Mouse (Mus musculus) CH12.LX (cell line): ENCODE measurements around the gene Rprd1b. TPM values are rescaled to one million over a fixed set of nuclear protein-coding genes. Genes with fewer than 3 reads are reported as not detected.

ENCODE experiments used
- DNase-seq: peaks from one replicate; pipeline ENCODE4 v3.0.0-alpha.2; 2013; ENCODE audit errors: extremely low read depth
- H3K27ac ChIP-seq: 2 replicates; pipeline ENCODE4 v1.5.1; 2012; ENCODE audit warnings: low read depth, mild to moderate bottlenecking, control low read depth, moderate library complexity; ENCODE audit not compliant: insufficient read depth
- H3K27me3 ChIP-seq: replicated peaks from 2 replicates; pipeline ENCODE3; 2012; ENCODE audit warnings: inconsistent platforms
- H3K36me3 ChIP-seq, 2 experiments: replicated peaks in 1 of 2; 2 replicates each; pipeline versions ENCODE3 to v1.6.1; 2012; ENCODE audit warnings: inconsistent platforms in 1 of 2, low read length in 1 of 2, mild to moderate bottlenecking in 1 of 2, mixed read lengths in 1 of 2, moderate library complexity in 1 of 2; ENCODE audit not compliant: control insufficient read depth in 1 of 2, insufficient read depth in 1 of 2
- H3K4me1 ChIP-seq, 2 experiments: 2 replicates each; pipeline ENCODE4 v1.6.1; 2012; ENCODE audit warnings: inconsistent platforms in 1 of 2, moderate library complexity in 1 of 2; ENCODE audit not compliant: insufficient read depth in 2 of 2, control insufficient read depth in 1 of 2
- H3K4me2 ChIP-seq: 2 replicates; pipeline ENCODE4 v1.6.1; 2012; ENCODE audit warnings: low read depth, mild to moderate bottlenecking, control low read depth; ENCODE audit not compliant: poor library complexity, insufficient read depth, severe bottlenecking
- H3K4me3 ChIP-seq, 3 experiments: fragments of 150-350 bp in 1 of 3; sonication (generic) in 1 of 3; replicated peaks in 1 of 3; 2 replicates each; pipeline versions ENCODE3 to v1.5.1; 2011 to 2012; ENCODE audit warnings: low read depth in 2 of 3, low read length in 2 of 3, mild to moderate bottlenecking in 2 of 3, moderate library complexity in 2 of 3, control low read depth in 1 of 3, improper control_type of control experiment in 1 of 3, inconsistent platforms in 1 of 3, mixed read lengths in 1 of 3; ENCODE audit not compliant: poor library complexity in 1 of 3
- H3K79me2 ChIP-seq: replicated peaks from 2 replicates; pipeline ENCODE4 v1.6.1; 2012; ENCODE audit warnings: mild to moderate bottlenecking, moderate library complexity; ENCODE audit not compliant: control insufficient read depth, poor library complexity, insufficient read depth, severe bottlenecking; ENCODE audit errors: extremely low read depth
- H3K9ac ChIP-seq: 2 replicates; pipeline ENCODE4 v1.6.1; 2012; ENCODE audit warnings: low read depth, mild to moderate bottlenecking, control low read depth, moderate library complexity; ENCODE audit not compliant: insufficient read depth
- H3K9me3 ChIP-seq: replicated peaks from 2 replicates; pipeline ENCODE3; 2012; ENCODE audit warnings: low read length, inconsistent platforms, mixed read lengths
- BHLHE40 ChIP-seq: IDR thresholded peaks from 2 replicates; pipeline ENCODE4 v1.6.1; 2011; ENCODE audit warnings: mild to moderate bottlenecking, low read depth, low read length, improper control_type of control experiment
- CTCF ChIP-seq, 2 experiments: IDR thresholded peaks in 1 of 2; conservative IDR thresholded peaks in 1 of 2; 2 replicates each; pipeline ENCODE4 v1.5.1; 2011 to 2012; ENCODE audit warnings: low read depth in 2 of 2, low read length in 2 of 2, improper control_type of control experiment in 1 of 2, inconsistent platforms in 1 of 2, mild to moderate bottlenecking in 1 of 2, moderate library complexity in 1 of 2
- E2F4 ChIP-seq: IDR thresholded peaks from 2 replicates; pipeline ENCODE4 v1.6.1; 2011; ENCODE audit warnings: low read depth, low read length, improper control_type of control experiment; ENCODE audit not compliant: insufficient replicate concordance
- ELF1 ChIP-seq: IDR thresholded peaks from 2 replicates; pipeline ENCODE4 v1.6.1; 2014; ENCODE audit warnings: low read depth, mild to moderate bottlenecking, inconsistent platforms, low read length, improper control_type of control experiment
- EP300 ChIP-seq: IDR thresholded peaks from 2 replicates; pipeline ENCODE4 v1.6.1; 2011; ENCODE audit warnings: low read length, improper control_type of control experiment
- ETS1 ChIP-seq: conservative IDR thresholded peaks from 2 replicates; pipeline ENCODE4 v1.6.1; 2012; ENCODE audit warnings: low read depth, mild to moderate bottlenecking, inconsistent platforms, low read length, improper control_type of control experiment, moderate library complexity
- MAFK ChIP-seq: IDR thresholded peaks from 2 replicates; pipeline ENCODE4 v1.6.1; 2011; ENCODE audit warnings: low read length, improper control_type of control experiment; ENCODE audit not compliant: insufficient replicate concordance
- MAX ChIP-seq: IDR thresholded peaks from 2 replicates; pipeline ENCODE4 v1.6.1; 2011; ENCODE audit warnings: low read length, improper control_type of control experiment
- MAZ ChIP-seq: IDR thresholded peaks from 2 replicates; pipeline ENCODE4 v1.6.1; 2012; ENCODE audit warnings: low read depth, mild to moderate bottlenecking, inconsistent platforms, low read length, improper control_type of control experiment, moderate library complexity
- MEF2A ChIP-seq: IDR thresholded peaks from 2 replicates; pipeline ENCODE4 v1.6.1; 2014; ENCODE audit warnings: low read depth, mild to moderate bottlenecking, inconsistent platforms, low read length, improper control_type of control experiment, borderline replicate concordance
- MYC ChIP-seq: IDR thresholded peaks from 2 replicates; pipeline ENCODE4 v1.6.1; 2011; ENCODE audit warnings: low read depth, mild to moderate bottlenecking, improper control_type of control experiment, low read length
- NELFE ChIP-seq: IDR thresholded peaks from 2 replicates; pipeline ENCODE4 v1.6.1; 2011; ENCODE audit warnings: low read depth, low read length, improper control_type of control experiment
- RAD21 ChIP-seq: IDR thresholded peaks from 2 replicates; pipeline ENCODE4 v1.6.1; 2011; ENCODE audit warnings: low read depth, mild to moderate bottlenecking, low read length, improper control_type of control experiment, moderate library complexity
- SMC3 ChIP-seq: IDR thresholded peaks from 2 replicates; pipeline ENCODE4 v1.6.1; 2011; ENCODE audit warnings: low read depth, low read length, improper control_type of control experiment
- TCF12 ChIP-seq: IDR thresholded peaks from 2 replicates; pipeline ENCODE4 v1.6.1; 2014; ENCODE audit warnings: low read depth, mild to moderate bottlenecking, inconsistent platforms, low read length, improper control_type of control experiment
- UBTF ChIP-seq: IDR thresholded peaks from 2 replicates; pipeline ENCODE4 v1.6.1; 2012; ENCODE audit warnings: low read depth, mild to moderate bottlenecking, inconsistent platforms, low read length, improper control_type of control experiment, moderate library complexity
- USF1 ChIP-seq: IDR thresholded peaks from 2 replicates; pipeline ENCODE4 v1.6.1; 2014; ENCODE audit warnings: low read depth, mild to moderate bottlenecking, inconsistent platforms, low read length, improper control_type of control experiment
- USF2 ChIP-seq: conservative IDR thresholded peaks from 2 replicates; pipeline ENCODE4 v1.6.1; 2011; ENCODE audit warnings: low read depth, low read length, improper control_type of control experiment
- ZMIZ1 ChIP-seq: IDR thresholded peaks from 2 replicates; pipeline ENCODE4 v1.6.1; 2012; ENCODE audit warnings: low read depth, mild to moderate bottlenecking, inconsistent platforms, low read length, improper control_type of control experiment
- ZNF384 ChIP-seq: IDR thresholded peaks from 2 replicates; pipeline ENCODE4 v1.6.1; 2012; ENCODE audit warnings: low read depth, low read length, improper control_type of control experiment, inconsistent platforms
- dilution Hi-C: fragments of 300-500 bp; cut with MboI; formaldehyde crosslinking; loops from 2 replicates; pipeline ENCODE4 v1.14.3; 2020; ENCODE audit warnings: low sequenced_read_pairs; ENCODE audit not compliant: extremely low pct_unique_long_range_greater_than_20kb, extremely low pct_ligation_motif_present
- in situ Hi-C: fragments of 300-500 bp; cut with MboI; formaldehyde crosslinking; loops from 3 replicates; pipeline ENCODE4 v1.14.3; 2019; ENCODE audit warnings: low sequenced_read_pairs, low pct_ligation_motif_present, low pct_unique_long_range_greater_than_20kb, mixed read lengths
- polyA plus RNA-seq: library from polyadenylated mRNA; unstranded; fragments of >175 nt; gene quantifications from 2 replicates; pipeline ENCODE4 v1.2.1, GENCODE M21; 2012; ENCODE audit warnings: low read depth; ENCODE audit not compliant: insufficient read length
- total RNA-seq, 2 experiments: library from RNA; depleted of rRNA; stranded (reverse); fragments of 300-350 nt in 1 of 2; fragments of >200 nt in 1 of 2; gene quantifications; 2 replicates each; pipeline ENCODE4 v1.2.3; 2012 to 2014

Rprd1b gene
- total and polyA plus RNA-seq, 3 experiments = 11.8 to 33.1 (median 16.4) TPM

DNA sequence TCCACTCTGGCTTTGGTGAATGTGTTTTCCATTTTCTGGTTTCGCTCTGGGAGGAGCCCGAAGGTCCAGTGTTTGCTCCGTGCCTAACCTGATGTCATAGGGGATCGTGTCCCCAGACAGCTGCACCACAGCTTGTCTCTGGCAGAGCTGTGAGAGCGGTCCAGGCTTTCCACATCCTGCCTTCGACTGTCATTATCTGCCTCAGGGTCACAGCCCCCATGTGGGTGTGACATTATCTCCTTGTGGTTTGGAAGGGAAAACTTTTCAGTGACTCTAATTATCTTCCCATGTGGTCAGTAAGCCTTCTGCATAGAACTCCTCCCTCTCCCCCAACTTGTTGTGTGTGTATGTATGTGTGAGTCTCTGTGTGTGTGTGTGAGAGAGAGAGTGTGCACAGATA, 77.3 kb downstream of the Rprd1b start:
- in situ Hi-C loops = loop anchor here (5.0 kb wide), 1 partner anchor 97 kb away; no protein-coding TSS in a partner anchor
- no peaks in the 10 kb centered on the region for H3K9me3 ChIP-seq
- peaks cover 19% of the 10 kb centered on the region for H3K27me3 ChIP-seq
- no peak overlapping the region for H3K4me2 ChIP-seq
- dilution Hi-C loops = no loop called here
- H3K4me1 ChIP-seq = 0 out of 4 replicates have a peak, but pooled peaks cover 0 to 2% of the 10 kb centered on the region in 2 experiments
- no peak overlapping the region for H3K27ac ChIP-seq
- H3K9ac ChIP-seq = no peak overlapping the region
- H3K4me3 ChIP-seq = no peak overlapping the region
- no peak for DNase-seq
- TF ChIP-seq TCF12 = no peak
- no peak for TF ChIP-seq BHLHE40
- no peak for TF ChIP-seq ELF1
- TF ChIP-seq ZNF384 = no peak
- no peak for TF ChIP-seq MYC
- TF ChIP-seq USF1 = no peak
- TF ChIP-seq ZMIZ1 = no peak
- no peak for TF ChIP-seq ETS1
- TF ChIP-seq USF2 = no peak
- no peak for TF ChIP-seq CTCF (conservative IDR thresholded peaks at IDR 0.05 in 1 of 2, IDR thresholded peaks at IDR 0.05 in 1 of 2; ENCODE audit: low read depth in 2 of 2, low read length in 2 of 2)
- H3K36me3 ChIP-seq = no peaks in the 10 kb centered on the region
- no peaks in the 10 kb centered on the region for H3K79me2 ChIP-seq

DNA sequence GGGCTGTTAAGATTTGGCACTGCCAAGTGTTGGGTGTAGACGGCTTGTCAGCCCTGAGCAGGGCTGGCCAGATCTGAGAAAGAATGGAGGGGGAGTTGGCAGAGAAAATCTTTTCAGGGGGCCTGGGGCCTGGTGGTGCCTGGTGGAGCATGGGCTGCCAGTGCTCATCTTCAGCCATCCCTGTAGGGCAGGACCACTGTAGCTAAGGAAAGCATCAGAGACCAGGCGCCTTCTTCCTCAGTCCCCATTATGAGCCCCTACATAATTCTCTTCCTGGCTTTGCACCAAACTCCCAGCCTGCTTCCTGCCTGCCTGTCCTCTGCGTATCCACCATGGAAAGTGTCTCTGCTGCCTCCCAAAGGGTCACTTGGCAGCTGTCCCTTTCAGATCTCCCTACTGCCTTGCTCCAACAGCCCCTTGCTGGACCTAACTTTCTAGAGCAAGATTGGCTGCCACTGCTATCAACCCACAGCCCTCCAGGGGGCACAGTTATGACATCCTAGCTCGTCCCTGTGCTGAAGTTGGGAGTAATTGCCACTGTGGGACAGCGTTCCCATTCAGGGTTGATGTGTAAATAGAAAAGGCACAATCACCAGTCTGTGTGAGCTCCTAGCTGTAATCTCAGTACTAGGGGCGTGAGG, 78.8 kb downstream of the Rprd1b start:
- in situ Hi-C loops = loop anchor here (5.0 kb wide), 1 partner anchor 95 kb away; no protein-coding TSS in a partner anchor
- peaks cover 16% of the 10 kb centered on the region for H3K27me3 ChIP-seq
- 0 out of 4 replicates have a peak, but pooled peaks cover 0 to 2% of the 10 kb centered on the region in 2 experiments for H3K4me1 ChIP-seq
- H3K36me3 ChIP-seq = no peaks in the 10 kb centered on the region
- no peak overlapping the region for H3K9ac ChIP-seq
- H3K4me3 ChIP-seq = no peak overlapping the region
- H3K79me2 ChIP-seq = no peaks in the 10 kb centered on the region
- no peaks in the 10 kb centered on the region for H3K9me3 ChIP-seq
- no peak overlapping the region for H3K27ac ChIP-seq
- peak; percentile 28 for DNase-seq
- dilution Hi-C loops = no loop called here
- no peak overlapping the region for H3K4me2 ChIP-seq
- no peak for TF ChIP-seq E2F4
- TF ChIP-seq UBTF = no peak
- TF ChIP-seq NELFE = no peak
- peak in 1 of 2 experiments; percentile 81; a peak in 3 of 4 replicates for TF ChIP-seq CTCF (conservative IDR thresholded peaks at IDR 0.05 in 1 of 2, IDR thresholded peaks at IDR 0.05 in 1 of 2; ENCODE audit: low read depth in 2 of 2, low read length in 2 of 2)
- TF ChIP-seq ELF1 = no peak
- no peak for TF ChIP-seq EP300
- no peak for TF ChIP-seq USF2
- TF ChIP-seq SMC3 = peak; percentile 79
- TF ChIP-seq RAD21 = peak; percentile 72
- no peak for TF ChIP-seq MEF2A
- no peak for TF ChIP-seq MAX
- no peak for TF ChIP-seq MAFK
- no peak for TF ChIP-seq USF1
- TF ChIP-seq MAZ = no peak
